Mouse (Mus musculus): ENCODE results near the gene Gm10563.

Gm10563 gene

DNA sequence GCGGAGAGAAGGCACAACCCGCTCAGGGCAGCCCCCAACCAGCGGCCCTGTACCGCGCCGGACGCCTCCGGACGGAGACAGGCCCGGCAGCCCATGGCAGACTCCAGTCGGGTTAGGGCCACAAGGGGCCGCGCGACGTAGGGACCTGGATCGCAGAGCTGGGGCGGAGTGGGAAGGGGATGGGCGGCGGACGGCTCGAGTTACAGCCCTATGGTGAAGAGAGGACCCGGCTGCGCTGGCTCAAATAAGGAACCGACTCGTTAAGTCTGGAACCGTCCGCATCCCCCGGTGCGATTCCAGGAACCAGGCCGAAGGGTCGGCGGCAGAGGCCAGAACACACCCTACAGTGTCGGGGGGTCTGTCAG, 7.9 kb upstream of the Gm10563 start, which contains the start of gene Mmp23:
TSS of gene Mmp23 (minus strand) at position 299 of the 365 bp plus-strand sequence.
- DNase-seq (ENCODE audit: low read depth, low spot score): no peak

- no peak for DNase-seq (ENCODE audit: low read depth, low spot score)
These were observed 7.3 kb upstream of the Gm10563 start for GRCm38 (mm10) chr4:155652283-155653085.

DNA sequence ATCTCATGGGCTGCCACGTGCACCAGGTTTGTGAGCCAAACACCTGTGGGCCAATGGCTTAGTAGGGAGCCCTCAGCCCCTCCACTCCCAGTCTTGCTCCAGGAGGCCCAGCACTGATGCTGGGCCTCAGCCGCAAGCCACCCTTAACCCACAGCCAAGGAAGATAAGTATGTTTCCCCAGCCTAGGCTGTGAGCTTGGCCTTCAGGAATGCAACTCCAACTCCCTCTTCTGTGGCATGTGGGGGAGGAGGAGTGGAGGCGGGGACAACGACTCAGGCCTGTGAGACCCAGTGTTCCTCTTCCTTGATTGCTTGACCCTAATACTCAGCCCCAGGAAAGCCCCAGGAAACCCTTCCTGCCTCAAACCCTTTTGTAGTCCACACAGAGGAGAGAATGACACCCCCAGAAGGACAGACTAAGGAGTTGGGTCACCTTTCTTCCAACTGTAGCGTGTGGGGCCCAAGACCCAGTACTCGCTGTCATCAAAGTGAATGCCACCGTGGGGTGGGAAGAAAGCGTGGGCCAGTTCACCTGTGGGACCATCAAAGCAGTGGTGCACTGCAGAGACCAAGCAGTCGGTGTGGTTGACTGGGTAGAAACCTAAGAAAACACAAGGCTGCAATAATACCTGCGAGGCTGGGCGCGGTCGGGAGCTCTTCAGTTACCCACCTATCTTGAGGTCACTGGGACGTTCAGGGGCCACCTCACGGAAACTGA, 6.5 kb upstream of the Gm10563 start:
- DNase-seq (ENCODE audit: low read depth, low spot score): no peak

DNA sequence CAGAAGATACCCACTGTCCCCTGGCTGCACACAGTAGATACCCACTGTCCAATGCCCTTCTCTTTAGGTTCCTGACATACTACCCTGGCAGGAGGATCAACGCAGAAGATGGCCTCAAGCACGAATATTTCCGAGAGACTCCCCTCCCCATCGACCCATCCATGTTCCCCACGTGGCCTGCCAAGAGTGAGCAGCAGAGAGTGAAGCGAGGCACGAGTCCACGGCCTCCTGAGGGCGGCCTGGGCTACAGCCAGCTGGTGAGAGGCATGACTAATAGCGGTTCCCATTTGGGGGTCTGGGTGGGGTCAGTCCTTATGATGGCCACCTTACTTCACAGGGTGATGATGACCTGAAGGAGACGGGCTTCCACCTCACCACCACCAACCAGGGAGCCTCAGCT, 4.1 kb upstream of the Gm10563 start:
- no peak for DNase-seq (ENCODE audit: low read depth, low spot score)

DNA sequence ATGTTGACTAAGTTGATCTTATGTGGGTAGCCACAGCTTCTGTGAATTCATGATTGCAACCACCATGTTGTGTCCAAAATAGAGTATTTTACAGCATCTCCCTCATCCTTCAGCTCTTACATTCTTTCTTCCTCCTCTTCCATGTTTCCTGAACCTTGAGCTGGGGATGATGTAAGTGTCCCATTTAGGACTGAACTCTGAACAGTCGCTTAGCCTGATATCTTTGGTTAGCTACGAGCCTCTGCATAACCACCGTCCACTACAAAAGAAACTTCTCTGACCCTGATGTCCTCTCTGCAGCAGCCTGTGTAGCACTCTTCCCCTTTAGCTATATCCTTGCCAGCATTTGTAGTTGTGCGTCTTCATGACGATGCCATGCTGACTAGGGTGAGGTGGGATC, 513 bp upstream of the Gm10563 start:
- DNase-seq (ENCODE audit: low read depth, low spot score): no peak

- no peak for DNase-seq (ENCODE audit: low read depth, low spot score)
These were observed 1.7 kb downstream of the Gm10563 start for GRCm38 (mm10) chr4:155643531-155643930.

DNA sequence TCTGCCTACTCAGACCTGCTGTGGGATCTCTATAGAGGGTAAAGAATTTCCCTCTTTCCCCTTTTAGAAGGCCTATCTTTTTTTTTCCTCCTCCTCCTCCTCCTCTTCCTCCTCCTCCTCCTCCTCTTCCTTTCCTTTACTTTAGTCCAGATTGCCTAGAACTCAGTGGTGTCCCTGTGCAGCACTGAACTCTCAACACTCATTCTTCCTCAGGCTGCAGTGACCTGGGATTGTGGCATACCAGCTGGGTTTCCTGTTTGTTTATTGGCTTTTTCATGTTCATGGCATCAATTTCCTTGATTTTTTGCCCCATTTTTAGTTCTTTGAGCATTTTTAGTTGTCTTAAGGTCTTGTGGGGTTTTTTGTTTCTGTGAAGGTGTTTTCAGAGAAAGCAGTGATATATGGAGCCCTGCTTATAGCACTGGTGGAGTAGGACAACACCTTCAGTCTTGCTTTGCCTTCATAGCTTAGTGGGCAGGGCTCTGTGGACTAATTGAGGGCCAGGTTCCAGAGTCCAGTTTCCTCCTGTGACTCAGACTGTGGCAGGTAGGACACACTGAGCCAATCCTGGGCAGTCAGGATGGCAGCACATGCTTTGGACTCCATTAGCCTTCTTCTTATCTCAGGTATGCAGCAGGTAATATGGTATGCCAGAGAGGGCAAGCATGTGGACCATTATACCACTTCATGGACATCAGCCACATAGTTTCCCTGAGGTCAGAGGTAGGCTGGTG, 9.3 kb downstream of the Gm10563 start:
- DNase-seq (ENCODE audit: low read depth, low spot score): no peak

DNA sequence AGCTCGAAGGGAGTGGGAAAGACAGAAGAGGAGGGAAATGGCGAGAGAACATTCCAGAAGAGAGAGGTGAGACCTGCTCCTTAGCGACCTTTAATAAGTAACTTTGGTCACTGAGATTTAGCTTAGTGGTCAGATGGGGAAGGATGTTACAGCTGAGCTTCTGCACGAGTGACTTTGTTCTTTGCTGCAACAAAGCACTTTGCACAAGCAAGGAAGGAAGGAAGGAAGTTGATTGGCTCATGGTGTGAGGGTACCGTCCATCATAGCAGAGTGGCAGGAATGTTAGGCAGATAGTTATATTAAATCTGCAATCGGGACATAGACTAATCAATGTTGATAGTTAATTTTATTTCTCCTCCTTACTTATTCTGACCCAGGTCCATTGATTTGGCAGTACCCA, 14.9 kb downstream of the Gm10563 start:
- no peak for DNase-seq (ENCODE audit: low read depth, low spot score)

DNA sequence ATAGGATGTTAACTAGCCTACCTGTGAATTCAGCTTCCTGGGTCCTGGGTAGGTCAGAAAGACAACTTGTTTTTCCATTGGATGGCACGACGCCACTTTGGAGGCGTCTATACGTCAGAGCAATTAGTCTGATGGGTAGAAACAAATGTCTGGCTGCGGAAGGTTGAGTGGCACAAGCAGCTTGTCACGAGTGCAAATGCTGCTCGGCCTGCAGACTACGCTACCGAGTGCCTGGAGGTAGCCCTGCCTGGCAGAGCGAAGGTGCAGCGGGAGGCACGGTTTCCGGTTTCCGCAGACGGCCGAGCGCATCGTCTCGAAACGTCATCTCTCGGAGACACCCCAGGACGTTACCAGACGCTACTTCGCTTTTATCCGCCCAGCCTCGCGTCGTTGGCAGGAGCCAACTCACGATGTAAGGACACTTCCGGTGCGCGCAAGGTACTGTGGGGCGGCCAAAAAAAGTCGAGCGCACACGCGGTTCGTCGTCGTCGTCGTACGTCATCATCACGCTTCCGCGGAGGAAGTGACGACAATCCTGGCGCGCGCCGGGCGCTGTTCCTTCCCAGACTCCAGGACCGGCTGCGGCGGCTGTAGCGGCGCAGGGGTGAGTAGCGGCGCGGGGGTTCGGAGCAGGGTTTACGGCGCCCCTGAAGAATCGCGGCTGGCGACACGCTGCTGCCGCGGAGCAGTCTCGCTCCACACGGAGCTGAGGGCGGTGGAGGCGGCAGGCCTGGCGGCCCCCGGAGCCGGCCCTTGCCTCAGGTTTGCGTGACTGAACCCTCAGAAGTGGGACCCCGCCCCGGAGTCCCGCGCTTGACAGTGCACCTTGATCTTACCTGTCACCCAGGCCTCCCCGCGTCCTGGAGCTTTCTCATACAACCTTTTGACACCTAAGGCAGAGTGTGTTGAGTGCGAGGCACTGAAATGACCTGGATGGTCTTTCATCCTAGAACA, 20.6 kb downstream of the Gm10563 start, which contains the start of gene Cdk11b:
TSS of gene Cdk11b (plus strand) at position 517 of the 954 bp plus-strand sequence.
- peak; percentile 100 for DNase-seq (ENCODE audit: low read depth, low spot score)

DNA sequence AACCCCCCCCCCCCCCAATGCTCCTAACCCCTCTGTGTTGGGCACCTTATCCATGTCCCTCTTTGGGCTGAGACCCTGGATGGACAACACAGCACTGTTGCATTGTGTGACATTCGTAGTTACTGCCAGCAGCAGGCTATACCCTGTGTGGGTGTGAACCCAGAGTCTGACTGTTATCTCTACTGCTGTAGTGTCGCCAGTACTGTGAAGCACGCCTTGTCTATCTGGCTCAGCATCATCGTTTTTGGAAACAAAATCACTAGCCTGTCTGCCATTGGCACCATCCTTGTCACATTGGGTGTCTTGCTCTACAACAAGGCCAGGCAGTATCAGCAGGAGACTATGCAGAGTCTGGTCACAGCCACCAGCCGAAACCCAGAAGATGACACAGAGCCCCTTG, 26.9 kb downstream of the Gm10563 start:
- no peak for DNase-seq (ENCODE audit: low read depth, low spot score)

DNA sequence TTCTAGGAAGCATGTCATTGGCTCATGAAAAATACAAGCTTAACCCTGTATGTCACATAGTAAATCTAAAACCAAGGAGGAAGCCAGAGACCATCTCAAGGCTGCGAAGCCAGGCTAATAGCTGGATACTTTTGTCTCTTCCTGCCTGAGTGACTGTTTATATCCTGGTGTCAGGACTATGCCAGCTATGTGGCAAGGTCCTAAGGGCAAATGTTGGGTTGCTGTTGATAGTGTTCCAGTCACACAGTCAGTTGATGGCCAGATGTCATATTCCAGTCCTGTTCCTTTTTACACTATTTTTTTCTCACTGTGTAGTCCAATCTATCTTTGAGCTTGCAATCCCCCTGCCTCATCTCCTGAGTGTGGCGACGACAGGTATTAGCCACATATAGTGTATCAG, 31.9 kb downstream of the Gm10563 start:
- DNase-seq (ENCODE audit: low read depth, low spot score): no peak

- no peak for DNase-seq (ENCODE audit: low read depth, low spot score)
These were observed 33.3 kb downstream of the Gm10563 start for GRCm38 (mm10) chr4:155611860-155612259.

DNA sequence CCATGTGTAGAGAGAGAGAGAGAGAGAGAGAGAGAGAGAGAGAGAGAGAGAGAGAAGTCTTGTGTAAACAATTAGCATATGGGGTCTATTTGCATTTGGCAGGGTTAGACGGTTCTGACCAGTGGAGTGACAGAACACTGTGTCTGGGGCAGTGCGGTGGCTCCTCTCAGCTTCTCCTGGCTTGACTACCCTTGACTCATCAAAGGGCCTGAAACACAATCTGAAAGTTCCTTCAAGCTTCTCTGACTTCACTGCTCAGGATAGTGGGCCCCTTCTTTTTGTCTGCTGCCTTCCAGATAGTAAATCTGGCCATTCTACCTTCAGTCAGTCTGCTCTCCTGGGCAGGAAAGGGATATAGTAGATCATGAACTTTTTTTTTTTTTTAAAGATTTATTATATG, 38.4 kb downstream of the Gm10563 start:
- DNase-seq (ENCODE audit: low read depth, low spot score): no peak

GRCm38 (mm10) chr4:155605132-155605531, 40.1 kb downstream of the Gm10563 start:
- DNase-seq (ENCODE audit: low read depth, low spot score): no peak

DNA sequence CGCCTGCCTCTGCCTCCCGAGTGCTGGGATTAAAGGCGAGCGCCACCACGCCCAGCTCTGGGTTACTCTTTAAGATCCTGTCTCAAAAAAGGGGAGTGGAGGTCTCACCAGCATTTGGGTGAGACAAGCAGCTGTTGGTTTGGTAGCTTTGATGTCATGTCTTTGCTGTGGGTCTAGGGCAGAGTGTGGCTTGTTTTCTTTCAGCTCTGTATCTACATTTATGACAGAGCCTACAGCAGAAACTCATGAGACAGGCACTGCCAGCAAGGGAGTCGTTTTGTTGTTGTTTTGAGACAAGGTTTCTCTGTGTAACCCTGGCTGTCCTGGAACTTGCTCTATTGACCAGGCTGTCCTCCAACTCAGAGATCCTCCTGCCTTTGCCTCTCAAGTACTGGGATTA, 41.4 kb downstream of the Gm10563 start:
- DNase-seq (ENCODE audit: low read depth, low spot score): peak; percentile 34

GRCm38 (mm10) chr4:155602753-155603152, 42.5 kb downstream of the Gm10563 start:
- DNase-seq (ENCODE audit: low read depth, low spot score): no peak

GRCm38 (mm10) chr4:155601997-155602456, 43.2 kb downstream of the Gm10563 start:
- DNase-seq (ENCODE audit: low read depth, low spot score): no peak

DNA sequence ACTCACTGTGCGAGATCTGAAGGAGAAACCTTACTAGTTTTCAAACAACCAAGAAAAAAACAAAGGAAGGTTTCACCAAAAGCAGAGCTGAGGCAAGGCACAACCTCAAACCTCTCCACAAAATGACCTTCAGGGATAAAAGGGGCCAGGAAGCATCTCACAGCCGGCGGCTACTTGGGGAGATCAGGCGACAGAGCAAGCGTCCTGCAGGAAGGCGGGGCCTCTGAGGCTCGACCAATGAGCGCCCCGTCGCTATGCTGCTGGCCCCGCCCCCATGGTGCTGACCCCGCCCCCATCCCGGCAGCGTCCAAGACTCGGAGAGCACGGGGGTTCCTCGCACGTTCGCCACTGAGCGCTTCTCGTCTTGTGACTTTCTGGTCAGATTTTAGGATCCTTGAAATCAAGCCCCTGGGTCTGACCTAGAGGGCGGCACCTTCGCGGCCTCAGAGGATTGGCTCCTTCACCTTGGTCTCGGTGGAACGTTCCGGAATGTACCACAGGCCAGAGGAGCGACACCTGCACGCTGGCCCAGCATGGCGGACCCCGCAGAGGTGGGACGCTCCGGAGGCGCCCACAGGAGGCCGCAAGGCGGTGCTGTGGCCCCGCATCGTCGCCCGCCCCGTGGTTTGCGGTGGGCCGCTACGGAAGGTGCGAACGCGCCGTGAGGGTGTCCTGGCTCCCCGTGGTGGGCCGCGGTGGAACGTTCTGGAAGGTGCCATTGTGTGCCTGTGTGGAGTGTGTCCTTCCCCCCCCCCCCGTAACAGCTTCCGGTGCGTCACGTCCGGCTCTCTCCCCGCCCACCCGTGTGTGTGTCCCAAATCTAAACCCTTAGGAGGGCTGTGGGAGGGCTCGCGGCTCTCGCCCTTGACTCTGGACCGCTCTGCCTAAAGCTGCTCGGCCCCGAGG, 43.9 kb downstream of the Gm10563 start, which contains the start of gene Slc35e2:
TSS of gene Slc35e2 (plus strand) at position 326 of the 906 bp plus-strand sequence.
- peak; percentile 95 for DNase-seq (ENCODE audit: low read depth, low spot score)

GRCm38 (mm10) chr4:155599901-155600825, 45.0 kb downstream of the Gm10563 start:
- peak; percentile 82 for DNase-seq (ENCODE audit: low read depth, low spot score)
